Mouse (Mus musculus) CD8-positive naive resting alpha-beta T cell, adult 2 months (primary cell): Measurements from ENCODE around the gene Hs1bp3.

Source experiments
- DNase-seq, 2 experiments: peaks; one replicate each; pipeline ENCODE4 v3.0.0; 2022; ENCODE audit warnings: low read depth in 2 of 2, low spot score in 2 of 2

The Hs1bp3 gene

GRCm38 (mm10) chr12:8313270-8313771 lies at the start of gene Hs1bp3:
Gene Hs1bp3 (plus strand): TSS chr12:8313432.
- peak; percentile 69 to 73 for DNase-seq

GRCm38 (mm10) chr12:8266311-8266710 lies 46.9 kb upstream of the Hs1bp3 start:
- no peak for DNase-seq

GRCm38 (mm10) chr12:8269627-8270026 lies 43.6 kb upstream of the Hs1bp3 start:
- no peak for DNase-seq

- no peak for DNase-seq
Observed at GRCm38 (mm10) chr12:8271405-8271804, 41.8 kb upstream of the Hs1bp3 start.

GRCm38 (mm10) chr12:8273471-8274171 lies 39.6 kb upstream of the Hs1bp3 start:
- DNase-seq: no peak

GRCm38 (mm10) chr12:8275424-8275823 lies 37.8 kb upstream of the Hs1bp3 start:
- no peak for DNase-seq

- DNase-seq: no peak
Observed at GRCm38 (mm10) chr12:8281225-8282017, 31.8 kb upstream of the Hs1bp3 start.

- DNase-seq: no peak
Observed at GRCm38 (mm10) chr12:8287970-8288369, 25.3 kb upstream of the Hs1bp3 start.

GRCm38 (mm10) chr12:8289099-8289498 lies 24.1 kb upstream of the Hs1bp3 start:
- DNase-seq: no peak

GRCm38 (mm10) chr12:8289499-8289898 lies 23.7 kb upstream of the Hs1bp3 start:
- DNase-seq: no peak

- no peak for DNase-seq
Observed at GRCm38 (mm10) chr12:8291157-8291853, 21.9 kb upstream of the Hs1bp3 start.

- no peak for DNase-seq
Observed at GRCm38 (mm10) chr12:8295307-8295913, 17.8 kb upstream of the Hs1bp3 start.

- no peak for DNase-seq
Observed at GRCm38 (mm10) chr12:8296154-8296553, 17.1 kb upstream of the Hs1bp3 start.

- DNase-seq: no peak
Observed at GRCm38 (mm10) chr12:8297586-8298214, 15.5 kb upstream of the Hs1bp3 start.

- no peak for DNase-seq
Observed at GRCm38 (mm10) chr12:8298361-8299142, 14.7 kb upstream of the Hs1bp3 start.

- no peak for DNase-seq
Observed at GRCm38 (mm10) chr12:8299143-8300110, 13.8 kb upstream of the Hs1bp3 start.

GRCm38 (mm10) chr12:8300111-8300480 lies 13.1 kb upstream of the Hs1bp3 start:
- no peak for DNase-seq

- DNase-seq: no peak
Observed at GRCm38 (mm10) chr12:8300521-8300920, 12.7 kb upstream of the Hs1bp3 start.
